Mouse (Mus musculus) heart, embryonic 10.5 days (tissue): ENCODE measurements around the gene Gtdc1. TPM values are rescaled to one million over a fixed set of nuclear protein-coding genes. Genes with fewer than 3 reads are reported as not detected.
A peak's percentile ranks its signal among the peaks of the same experiment; 100 is the strongest.
"Not testable (repeated sequence)": the region's sequence is repeated elsewhere in the genome, so short reads cannot be mapped to it uniquely, and the experiment has no call there.

Experiments
- DNase-seq: peaks from one replicate; pipeline ENCODE4 v3.0.0-alpha.2; 2017; ENCODE audit warnings: low spot score
- H3K27ac ChIP-seq: fragments of 300-500 bp; sonication (generic); 2 replicates; pipeline ENCODE4 v1.5.1; 2016; ENCODE audit warnings: mild to moderate bottlenecking
- H3K27me3 ChIP-seq: fragments of 300-500 bp; sonication (generic); 2 replicates; pipeline ENCODE4 v1.6.1; 2016; ENCODE audit warnings: mild to moderate bottlenecking; ENCODE audit not compliant: poor library complexity, insufficient read depth, severe bottlenecking
- H3K36me3 ChIP-seq: fragments of 300-500 bp; sonication (generic); 2 replicates; pipeline ENCODE4 v1.6.1; 2016; ENCODE audit warnings: mild to moderate bottlenecking, moderate library complexity
- H3K4me1 ChIP-seq: fragments of 300-500 bp; sonication (generic); 2 replicates; pipeline ENCODE4 v1.6.1; 2016; ENCODE audit warnings: mild to moderate bottlenecking
- H3K4me3 ChIP-seq: fragments of 300-500 bp; sonication (generic); 2 replicates; pipeline ENCODE4 v1.5.1; 2016; ENCODE audit warnings: mild to moderate bottlenecking, moderate library complexity
- H3K9me3 ChIP-seq: fragments of 300-500 bp; sonication (generic); 2 replicates; pipeline ENCODE4 v1.6.1; 2016; ENCODE audit warnings: mild to moderate bottlenecking, moderate library complexity
- WGBS: fragments of 180-500 bp; shearing (Covaris S2); methylation state at CpG from one replicate; pipeline ENCODE4 v1.1.7; 2016; 5-methylcytosine and 5-hydroxymethylcytosine counted together
- polyA plus RNA-seq: library from polyadenylated mRNA; unstranded; fragments of >200 nt; fragmentation: Nextera tagmentation; extraction: Ambion mirVana; gene quantifications from 2 replicates; pipeline ENCODE4 v1.2.1, GENCODE M21; 2016

The Gtdc1 gene
- polyA plus RNA-seq, 1 experiment from 2014 or later = 10.5 TPM

DNA sequence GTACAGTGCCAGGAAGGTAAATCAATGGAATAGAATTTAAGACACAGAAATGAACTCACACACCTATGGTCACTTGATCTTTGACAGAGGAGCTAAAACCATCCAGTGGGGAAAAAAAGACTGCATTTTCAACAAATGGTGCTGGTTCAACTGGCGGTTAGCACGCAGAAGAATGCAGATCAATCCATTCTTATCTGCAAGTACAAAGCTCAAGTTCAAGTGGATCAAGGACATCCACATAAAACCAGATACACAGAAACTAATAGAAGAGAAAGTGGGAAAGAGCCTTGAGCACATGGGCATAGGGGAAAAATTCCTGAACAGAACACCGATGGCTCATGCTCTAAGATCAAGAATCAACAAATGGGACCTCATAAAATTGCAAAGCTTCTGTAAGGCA, 327.8 kb downstream of the Gtdc1 start:
- H3K27ac ChIP-seq, H3K36me3 ChIP-seq, H3K27me3 ChIP-seq, H3K4me1 ChIP-seq, H3K9me3 ChIP-seq, H3K4me3 ChIP-seq, DNase-seq: not testable (repeated sequence)
- 77% methylated on average over 3 of the region's 3 CpGs for WGBS

DNA sequence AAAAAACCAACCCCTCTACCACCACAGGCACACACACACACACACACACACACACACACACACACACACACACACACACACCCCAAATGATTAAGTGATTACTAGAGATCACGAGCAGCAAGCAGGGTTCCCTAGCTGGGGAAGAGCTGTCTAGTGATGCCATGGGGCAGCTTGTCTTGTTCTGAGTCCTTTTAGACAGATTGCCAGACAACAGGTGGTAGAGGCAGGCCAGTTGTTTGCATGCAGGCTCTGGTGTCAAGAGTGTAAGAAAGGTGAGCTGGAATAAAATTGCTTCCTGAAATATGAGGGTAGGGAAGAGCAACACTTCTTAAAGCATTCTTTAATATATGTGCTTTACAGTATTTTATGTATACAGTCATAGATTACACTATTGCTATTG, 333.2 kb downstream of the Gtdc1 start:
- no peaks in the 10 kb centered on the region for H3K36me3 ChIP-seq
- H3K4me1 ChIP-seq = no peaks in the 10 kb centered on the region
- H3K27ac ChIP-seq = no peak overlapping the region
- no peak overlapping the region for H3K4me3 ChIP-seq
- H3K27me3 ChIP-seq = no peaks in the 10 kb centered on the region
- 50% methylated on average over 1 of the region's 1 CpGs for WGBS
- no peaks in the 10 kb centered on the region for H3K9me3 ChIP-seq
- no peak for DNase-seq

DNA sequence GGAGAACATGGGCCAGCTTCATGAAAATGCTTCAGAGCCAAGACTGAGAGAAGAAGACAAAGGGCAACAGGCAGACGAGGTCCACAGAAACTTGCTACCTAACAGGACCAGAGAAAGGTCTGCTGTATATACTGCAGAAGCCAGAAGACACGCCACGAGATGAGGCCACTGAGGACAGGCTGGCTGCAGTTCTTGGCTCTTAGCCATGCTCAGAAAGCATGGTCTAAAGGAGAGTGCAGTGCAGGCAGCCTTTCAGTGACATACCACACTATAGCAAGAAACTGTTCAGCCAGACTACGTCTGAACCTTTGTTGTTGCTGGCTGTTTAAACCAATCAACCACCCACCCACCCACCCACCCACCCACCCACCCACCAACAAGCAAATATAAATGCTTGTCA, 336.6 kb downstream of the Gtdc1 start:
- H3K27me3 ChIP-seq = no peaks in the 10 kb centered on the region
- peaks cover 4% of the 10 kb centered on the region; the same call in 1 of the 2 replicates for H3K36me3 ChIP-seq
- H3K4me3 ChIP-seq = no peak overlapping the region
- H3K9me3 ChIP-seq = no peaks in the 10 kb centered on the region
- H3K27ac ChIP-seq = no peak overlapping the region
- DNase-seq = no peak
- WGBS = 63% methylated on average over 4 of the region's 4 CpGs
- no peaks in the 10 kb centered on the region for H3K4me1 ChIP-seq

DNA sequence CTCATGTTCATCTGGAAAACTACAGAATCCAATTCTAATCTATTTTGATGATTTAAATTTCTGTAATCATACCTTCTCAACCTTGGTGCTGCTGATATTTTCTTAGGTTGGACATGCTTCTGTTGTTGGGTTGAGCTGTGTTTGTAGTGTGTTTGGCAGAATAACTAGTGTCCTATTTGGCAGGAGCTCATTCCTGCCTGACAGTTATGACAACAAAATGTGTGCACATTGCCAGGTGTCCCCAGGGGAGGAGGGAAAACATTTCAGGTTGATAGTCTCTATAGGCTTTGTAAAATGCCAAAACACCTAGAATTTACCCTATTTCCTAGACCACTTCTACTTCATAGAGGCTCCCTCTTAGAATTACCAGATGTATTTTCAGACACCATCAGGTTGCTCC, 343.4 kb downstream of the Gtdc1 start:
- Histone ChIP-seq H3K4me1 (no peaks in the 10 kb centered on the region), H3K27me3 (no peaks in the 10 kb centered on the region), H3K9me3 (peaks cover 5% of the 10 kb centered on the region; the same call in 1 of the 2 replicates), H3K4me3 (no peak overlapping the region), H3K27ac (no peak overlapping the region), H3K36me3 (peaks cover 8% of the 10 kb centered on the region; the same call in 1 of the 2 replicates)
- no peak for DNase-seq

DNA sequence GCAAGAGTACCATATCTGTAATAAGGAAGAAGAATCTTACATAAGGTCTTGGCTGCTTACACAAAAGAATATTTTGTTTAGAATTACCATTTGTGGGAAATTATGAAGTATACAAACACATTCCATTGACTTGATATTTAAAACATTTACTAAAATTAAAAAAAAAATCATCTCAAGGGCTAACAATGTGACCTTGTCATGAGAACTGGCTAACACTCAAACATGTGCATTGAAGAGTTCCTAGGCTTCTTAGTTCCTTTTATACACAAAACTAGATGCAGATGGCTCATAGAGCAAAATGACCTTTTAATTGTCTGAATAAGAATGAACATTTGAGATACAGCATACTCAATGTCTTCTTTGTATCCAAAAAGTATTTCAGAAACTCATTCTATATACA, 344.0 kb downstream of the Gtdc1 start:
- Histone ChIP-seq H3K4me1 (no peaks in the 10 kb centered on the region), H3K27ac (no peak overlapping the region), H3K9me3 (peaks cover 5% of the 10 kb centered on the region; the same call in 1 of the 2 replicates), H3K4me3 (no peak overlapping the region), H3K27me3 (no peaks in the 10 kb centered on the region), H3K36me3 (peaks cover 8% of the 10 kb centered on the region; the same call in 1 of the 2 replicates)
- DNase-seq = no peak

DNA sequence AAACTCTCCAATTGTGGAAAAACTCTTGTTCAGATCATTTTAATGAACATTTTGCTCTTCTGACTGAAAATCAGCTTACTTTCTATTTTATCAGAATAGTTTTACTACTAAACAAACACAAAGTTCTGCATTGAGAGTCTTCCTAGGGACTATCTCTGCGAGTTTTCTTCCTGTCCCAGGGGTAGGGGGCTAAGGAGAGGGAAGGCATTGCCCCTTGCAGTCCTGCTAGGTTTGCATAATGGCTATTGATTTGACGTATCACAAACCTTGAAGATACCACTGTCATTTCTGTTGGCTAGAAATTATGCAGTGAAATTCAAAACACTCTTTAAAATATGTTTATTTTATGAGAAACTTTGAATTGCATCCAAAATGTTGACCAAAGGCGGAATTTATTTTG, 355.6 kb downstream of the Gtdc1 start:
- H3K27ac ChIP-seq = no peak overlapping the region
- H3K4me3 ChIP-seq = no peak overlapping the region
- no peaks in the 10 kb centered on the region for H3K36me3 ChIP-seq
- no peaks in the 10 kb centered on the region for H3K9me3 ChIP-seq
- H3K4me1 ChIP-seq = no peaks in the 10 kb centered on the region
- 62% methylated on average over 3 of the region's 3 CpGs for WGBS
- DNase-seq = no peak
- no peaks in the 10 kb centered on the region for H3K27me3 ChIP-seq

DNA sequence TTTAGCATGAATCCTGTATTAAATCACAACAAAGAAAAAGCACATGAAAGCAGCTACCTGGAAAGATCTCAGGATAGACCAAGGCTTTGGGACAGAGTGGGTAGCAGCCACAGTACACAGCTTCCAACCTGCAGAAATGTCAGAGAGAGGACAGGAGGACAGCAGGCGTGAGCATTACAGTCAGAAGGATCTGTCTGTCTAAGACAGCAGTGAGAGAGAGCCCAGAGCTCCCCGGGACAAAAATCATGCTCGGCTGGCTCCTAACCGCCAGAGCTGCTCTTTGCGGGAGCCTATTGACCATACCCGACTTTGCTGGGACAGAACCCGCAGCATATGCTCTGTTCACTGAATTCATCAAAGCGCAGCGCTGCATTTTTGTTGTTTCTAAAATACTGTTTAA, 356.3 kb downstream of the Gtdc1 start:
- no peak overlapping the region for H3K4me3 ChIP-seq
- no peaks in the 10 kb centered on the region for H3K27me3 ChIP-seq
- H3K9me3 ChIP-seq = no peaks in the 10 kb centered on the region
- 55% methylated on average over 9 of the region's 9 CpGs for WGBS
- H3K27ac ChIP-seq = no peak overlapping the region
- no peaks in the 10 kb centered on the region for H3K36me3 ChIP-seq
- no peaks in the 10 kb centered on the region for H3K4me1 ChIP-seq
- no peak for DNase-seq

DNA sequence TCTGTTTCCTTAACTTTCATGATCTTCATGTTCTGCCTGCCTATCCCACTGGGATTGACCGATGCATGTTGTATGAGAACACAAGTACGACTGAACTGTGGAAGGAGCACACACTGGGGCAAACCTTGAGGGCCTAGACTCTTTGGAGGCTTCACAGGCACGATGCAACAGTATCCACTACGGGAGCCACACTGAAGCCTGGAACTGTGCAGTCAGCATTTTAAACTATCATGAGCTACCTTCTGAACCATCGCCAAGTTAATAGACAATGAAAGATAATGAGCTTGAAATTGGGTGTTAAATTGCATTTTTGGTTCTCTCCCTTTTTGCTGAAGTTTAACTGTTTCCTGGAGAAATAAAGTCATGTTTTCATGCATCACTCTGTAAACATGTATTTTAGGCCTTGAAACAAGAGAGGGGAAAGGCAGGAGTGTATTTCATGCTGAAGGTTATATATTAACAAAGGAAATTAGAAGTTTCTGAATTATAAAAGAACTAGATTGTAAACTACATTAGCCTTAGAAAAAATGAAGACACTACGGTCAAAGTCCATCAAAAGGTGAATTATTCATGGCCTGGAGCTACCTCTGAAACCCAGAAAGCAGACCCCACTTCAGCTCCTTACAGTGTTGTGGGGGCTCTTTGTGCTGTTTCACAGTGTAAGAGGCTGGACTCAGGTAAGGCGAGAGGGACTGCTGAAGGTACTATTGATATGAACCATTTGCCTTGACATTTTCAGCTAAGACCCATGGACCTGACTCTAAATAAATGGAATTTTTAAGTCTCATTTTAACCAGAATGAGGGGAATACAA, 358.1 kb downstream of the Gtdc1 start:
- no peak overlapping the region for H3K27ac ChIP-seq
- H3K9me3 ChIP-seq = no peaks in the 10 kb centered on the region
- 85% methylated on average over 7 of the region's 7 CpGs for WGBS
- H3K27me3 ChIP-seq = no peaks in the 10 kb centered on the region
- H3K36me3 ChIP-seq = no peaks in the 10 kb centered on the region
- no peak for DNase-seq
- no peaks in the 10 kb centered on the region for H3K4me1 ChIP-seq
- H3K4me3 ChIP-seq = no peak overlapping the region

DNA sequence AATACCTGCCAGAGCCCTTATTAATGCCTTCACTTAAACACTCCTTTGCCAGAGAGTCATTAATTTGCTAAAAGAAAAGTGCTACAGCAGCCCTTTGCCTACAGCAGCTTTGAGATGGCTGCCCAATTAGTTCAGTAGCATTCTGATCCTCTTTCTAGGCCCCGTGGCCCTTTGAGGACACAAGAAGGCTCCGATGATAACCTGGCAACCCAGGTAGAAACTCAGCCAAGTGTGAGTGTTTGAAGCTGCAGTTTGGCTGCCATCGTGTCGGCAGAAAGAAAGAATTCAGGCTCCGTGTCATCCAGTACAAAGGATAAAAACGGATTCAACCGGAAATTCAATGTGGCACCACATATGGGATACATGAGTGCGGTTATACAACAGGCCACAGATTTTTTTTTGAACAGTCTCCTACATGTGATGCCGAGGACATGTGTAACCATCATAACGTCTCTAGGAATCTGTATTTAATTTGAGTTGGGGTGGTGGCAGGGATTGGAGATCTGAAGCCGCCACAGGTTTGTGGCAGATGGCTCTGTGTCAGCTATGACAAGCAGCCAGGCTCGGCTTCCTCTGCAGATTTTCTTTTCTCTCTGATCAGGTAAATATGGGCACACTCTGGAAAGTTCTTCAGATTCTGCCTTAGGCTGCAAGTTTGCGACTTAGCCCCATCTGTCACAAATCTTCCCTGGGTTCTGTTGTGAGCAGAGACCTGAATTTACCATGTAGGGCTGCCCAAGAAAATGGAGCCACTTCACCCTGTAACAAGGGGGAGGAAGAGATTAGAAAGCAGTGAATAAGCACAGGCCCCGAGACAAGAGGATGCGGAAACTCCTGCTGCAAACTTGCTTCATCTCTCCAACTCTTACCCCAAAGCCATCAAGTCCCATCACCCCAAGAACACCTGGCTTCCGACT, 362.4 kb downstream of the Gtdc1 start:
- Histone ChIP-seq H3K36me3 (no peaks in the 10 kb centered on the region), H3K27ac (no peak overlapping the region), H3K4me1 (no peaks in the 10 kb centered on the region), H3K27me3 (no peaks in the 10 kb centered on the region; the same call in 1 of the 2 replicates), H3K9me3 (no peaks in the 10 kb centered on the region), H3K4me3 (no peak overlapping the region)
- no peak for DNase-seq
- 83% methylated on average over 16 of the region's 16 CpGs for WGBS

DNA sequence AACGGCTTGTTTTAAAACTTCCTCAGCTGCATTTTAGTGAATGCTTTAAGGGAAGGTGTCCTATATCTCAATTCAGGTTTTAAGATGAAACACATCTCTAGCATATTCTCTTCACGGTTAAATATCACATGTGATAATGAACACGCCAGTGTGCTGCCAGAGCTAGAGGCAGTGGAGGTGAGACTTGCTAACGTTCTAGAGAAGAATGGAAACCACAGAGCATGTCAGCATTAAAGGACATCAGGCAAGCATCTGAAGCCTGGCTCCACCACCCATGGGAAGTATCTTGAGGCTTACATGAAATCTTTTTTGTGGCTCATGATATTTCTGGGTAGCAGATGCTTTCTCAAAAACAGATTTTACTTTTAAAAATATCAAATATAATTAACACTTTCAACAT, 365.7 kb downstream of the Gtdc1 start:
- Histone ChIP-seq H3K4me1 (0 out of 2 replicates have a peak, but pooled peaks cover 6% of the 10 kb centered on the region), H3K27me3 (peaks cover 14% of the 10 kb centered on the region), H3K4me3 (no peak overlapping the region), H3K27ac (no peak overlapping the region), H3K36me3 (no peaks in the 10 kb centered on the region), H3K9me3 (no peaks in the 10 kb centered on the region)
- 82% methylated on average over 4 of the region's 4 CpGs for WGBS
- DNase-seq = no peak

DNA sequence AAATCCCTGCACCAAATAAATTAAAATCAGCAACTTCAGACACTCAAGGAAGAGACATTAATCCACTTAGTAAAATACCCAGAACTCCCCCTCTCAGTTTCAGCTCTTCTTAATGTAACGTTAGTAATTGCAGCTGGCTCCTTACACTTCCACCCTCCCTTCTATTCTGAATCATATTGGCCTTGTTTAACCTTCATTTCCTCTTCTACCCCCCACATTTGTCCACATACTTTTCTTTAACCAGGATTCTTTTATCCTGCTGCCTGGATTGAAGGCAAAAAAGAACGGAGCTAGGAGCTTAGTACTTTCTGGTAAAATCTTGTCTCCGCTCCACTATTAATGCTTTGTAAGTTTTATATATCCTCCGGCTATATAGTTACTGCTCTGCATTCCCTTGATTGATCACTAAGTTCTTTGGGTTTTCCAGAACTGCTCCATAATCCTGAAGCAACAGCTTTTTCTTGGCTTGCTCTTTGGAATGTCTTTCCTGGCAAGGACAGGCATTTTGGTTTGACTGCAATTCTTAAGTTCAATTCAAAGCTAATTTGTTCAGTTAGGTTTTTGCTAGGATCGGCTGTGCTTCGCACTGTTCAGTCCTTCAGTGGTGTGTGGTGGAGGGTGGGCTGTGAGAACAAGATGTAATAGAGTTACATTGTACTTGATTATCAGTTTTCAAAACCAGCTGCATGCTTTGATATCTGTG, 368.1 kb downstream of the Gtdc1 start:
- no peaks in the 10 kb centered on the region for H3K36me3 ChIP-seq
- peaks cover 28% of the 10 kb centered on the region for H3K27me3 ChIP-seq
- 80% methylated on average over 6 of the region's 6 CpGs for WGBS
- H3K27ac ChIP-seq = no peak overlapping the region
- 0 out of 2 replicates have a peak, but pooled peaks cover 6% of the 10 kb centered on the region for H3K4me1 ChIP-seq
- H3K9me3 ChIP-seq = no peaks in the 10 kb centered on the region
- no peak overlapping the region for H3K4me3 ChIP-seq
- DNase-seq = no peak

DNA sequence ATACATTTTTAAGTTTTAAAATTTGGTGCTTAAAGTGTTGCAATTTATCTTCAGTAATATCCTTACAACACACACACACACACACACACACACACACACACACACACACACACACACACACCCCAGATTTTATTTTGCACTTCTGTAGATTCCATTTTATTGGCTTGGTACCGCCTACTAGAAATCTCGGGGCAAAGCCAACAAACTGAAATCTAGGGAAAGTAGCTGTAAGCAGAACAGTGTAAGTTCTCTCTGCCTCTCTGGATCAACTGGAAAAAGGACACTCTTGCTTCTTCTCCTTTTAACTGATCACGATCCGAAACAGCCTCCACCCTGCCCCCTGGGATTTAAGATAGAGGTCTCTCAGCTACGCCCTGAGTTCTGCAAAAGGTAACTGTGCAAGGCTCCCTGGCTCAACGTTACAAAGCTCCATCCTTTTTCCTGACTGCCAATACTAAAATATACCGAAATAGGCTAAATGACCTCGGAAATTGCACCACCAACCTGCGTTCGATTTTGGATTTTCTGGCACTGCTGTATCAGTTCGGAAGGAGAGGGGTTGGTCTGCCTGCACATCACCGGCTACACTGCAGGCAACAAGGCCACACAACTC, 369.7 kb downstream of the Gtdc1 start:
- Histone ChIP-seq H3K27ac (no peak overlapping the region), H3K4me3 (peak overlapping the region; percentile 68; the same call in 1 of the 2 replicates), H3K4me1 (0 out of 2 replicates have a peak, but pooled peaks cover 6% of the 10 kb centered on the region), H3K36me3 (no peaks in the 10 kb centered on the region), H3K27me3 (peaks cover 28% of the 10 kb centered on the region), H3K9me3 (no peaks in the 10 kb centered on the region)
- no peak for DNase-seq
- 44% methylated on average over 12 of the region's 12 CpGs for WGBS
